Mouse (Mus musculus) forebrain, embryonic 11.5 days (tissue): ENCODE results near the gene Dusp5. TPM values are rescaled to one million over a fixed set of nuclear protein-coding genes. Genes with fewer than 3 reads are reported as not detected.

Source experiments
- ATAC-seq: fragments of 200-750 bp; cut with Nextera tagmentation; replicated peaks from 2 replicates; pipeline ENCODE4 v1.8.0; 2017; ENCODE audit warnings: moderate TSS enrichment; ENCODE audit not compliant: low FRiP score
- DNase-seq: peaks from one replicate; pipeline ENCODE4 v3.0.0-alpha.2; 2017; ENCODE audit warnings: low spot score
- H3K27ac ChIP-seq: fragments of 300-500 bp; sonication (generic); 2 replicates; pipeline ENCODE4 v1.5.1; 2014; ENCODE audit warnings: low read depth, low read length
- H3K27me3 ChIP-seq: fragments of 300-500 bp; sonication (generic); 2 replicates; pipeline ENCODE4 v1.6.1; 2014; ENCODE audit warnings: mild to moderate bottlenecking, low read length, mixed read lengths; ENCODE audit not compliant: control insufficient read depth, insufficient read depth
- H3K36me3 ChIP-seq: fragments of 300-500 bp; sonication (generic); 2 replicates; pipeline ENCODE4 v1.6.1; 2014; ENCODE audit warnings: mild to moderate bottlenecking, low read length, moderate library complexity, mixed read lengths; ENCODE audit not compliant: control insufficient read depth, insufficient read depth
- H3K4me1 ChIP-seq: fragments of 300-500 bp; sonication (generic); replicated peaks from 2 replicates; pipeline ENCODE4 v1.6.1; 2014; ENCODE audit warnings: low read length, mixed read lengths; ENCODE audit not compliant: control insufficient read depth, insufficient read depth
- H3K4me2 ChIP-seq: fragments of 300-500 bp; sonication (generic); 2 replicates; pipeline ENCODE4 v1.6.1; 2014; ENCODE audit warnings: low read depth, mild to moderate bottlenecking, low read length, moderate library complexity, mixed read lengths; ENCODE audit not compliant: severe bottlenecking
- H3K4me3 ChIP-seq: fragments of 300-500 bp; sonication (generic); 2 replicates; pipeline ENCODE4 v1.5.1; 2014; ENCODE audit warnings: low read depth, low read length
- H3K9ac ChIP-seq: fragments of 300-500 bp; sonication (generic); 2 replicates; pipeline ENCODE4 v1.6.1; 2014; ENCODE audit warnings: low read length
- H3K9me3 ChIP-seq: fragments of 300-500 bp; sonication (generic); 2 replicates; pipeline ENCODE4 v1.6.1; 2016; ENCODE audit warnings: low read length, mixed read lengths; ENCODE audit not compliant: control insufficient read depth
- WGBS: fragments of 180-500 bp; shearing (Covaris S2); extraction: QIAGEN DNeasy Blood & Tissue Kit; methylation state at CpG from one replicate; pipeline ENCODE4 v1.1.7; 2014; 5-methylcytosine and 5-hydroxymethylcytosine counted together
- polyA plus RNA-seq: library from polyadenylated mRNA; unstranded; fragments of >200 nt; fragmentation: Nextera tagmentation; extraction: Ambion mirVana; gene quantifications from 2 replicates; pipeline ENCODE4 v1.2.1, GENCODE M21; 2014

The Dusp5 gene
- polyA plus RNA-seq: 4.4 and 4.5 TPM in 2 replicates

DNA sequence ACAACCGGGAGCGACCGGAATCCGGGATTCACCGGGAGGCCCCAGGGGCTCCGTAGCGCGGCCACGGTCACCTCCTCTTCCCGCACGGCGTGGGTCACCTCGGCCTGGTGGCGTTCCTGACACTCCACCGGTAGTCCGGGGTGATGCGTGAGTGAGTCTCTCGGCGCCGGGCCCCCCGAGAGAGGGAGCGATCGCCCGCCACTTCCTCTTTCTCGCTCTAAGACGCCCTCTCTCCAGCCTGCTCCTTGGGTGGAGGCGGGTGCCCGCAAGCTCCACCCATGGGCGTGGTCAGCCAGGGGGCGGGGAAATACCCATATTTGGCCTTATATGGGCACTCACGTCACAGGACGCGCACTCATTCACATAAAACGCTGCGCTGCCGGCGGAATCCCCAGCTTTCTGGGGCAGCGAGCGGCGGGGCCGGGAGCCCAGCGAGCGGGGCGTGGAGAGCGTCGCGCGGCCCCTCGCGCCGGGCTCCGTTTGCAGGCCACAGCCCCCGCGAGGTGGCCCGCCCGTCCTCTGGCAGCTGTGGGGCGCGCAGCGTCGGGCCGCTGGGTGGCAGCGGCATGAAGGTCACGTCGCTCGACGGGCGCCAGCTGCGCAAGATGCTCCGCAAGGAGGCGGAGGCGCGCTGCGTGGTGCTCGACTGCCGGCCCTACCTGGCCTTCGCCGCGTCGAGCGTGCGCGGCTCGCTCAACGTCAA is at the start of gene Dusp5:
Gene Dusp5 (plus strand): TSS at position 358 of the 703 bp plus-strand sequence.
- H3K9ac ChIP-seq: peak within 1 kb of the TSS; percentile 56
- peak within 1 kb of the TSS; percentile 42 for H3K4me3 ChIP-seq
- under 1% methylated on average over 82 of the region's 84 CpGs for WGBS
- peak; percentile 95 for ATAC-seq
- no peak within 1 kb of the TSS for H3K27ac ChIP-seq
- DNase-seq: peak; percentile 98
- H3K4me2 ChIP-seq: peak within 1 kb of the TSS; percentile 88
- H3K4me1 ChIP-seq: peaks cover 8% of the 10 kb centered on the region; the same call in 1 of the 2 replicates
- no peaks in the 10 kb centered on the region for H3K36me3 ChIP-seq
- H3K9me3 ChIP-seq: no peaks in the 10 kb centered on the region
- H3K27me3 ChIP-seq: peaks cover 3% of the 10 kb centered on the region; the same call in 1 of the 2 replicates

GRCm38 (mm10) chr19:53479590-53479989 is 49.3 kb upstream of the Dusp5 start:
- 84% methylated on average over 8 of the region's 8 CpGs for WGBS
- Histone ChIP-seq H3K27me3 (no peaks in the 10 kb centered on the region), H3K4me1 (no peaks in the 10 kb centered on the region), H3K36me3 (no peaks in the 10 kb centered on the region), H3K27ac (no peak overlapping the region), H3K9me3 (no peaks in the 10 kb centered on the region), H3K4me3 (no peak overlapping the region), H3K9ac (no peak overlapping the region), H3K4me2 (no peak overlapping the region)
- ATAC-seq (no peak), DNase-seq (no peak)

- Histone ChIP-seq H3K4me3 (no peak overlapping the region), H3K9ac (no peak overlapping the region), H3K9me3 (no peaks in the 10 kb centered on the region), H3K4me1 (no peaks in the 10 kb centered on the region), H3K36me3 (no peaks in the 10 kb centered on the region), H3K27ac (no peak overlapping the region), H3K4me2 (no peak overlapping the region), H3K27me3 (no peaks in the 10 kb centered on the region)
- ATAC-seq: no peak
- no peak for DNase-seq
- 62% methylated on average over 6 of the region's 6 CpGs for WGBS
These were observed 46.8 kb upstream of the Dusp5 start for GRCm38 (mm10) chr19:53482093-53482492.

DNA sequence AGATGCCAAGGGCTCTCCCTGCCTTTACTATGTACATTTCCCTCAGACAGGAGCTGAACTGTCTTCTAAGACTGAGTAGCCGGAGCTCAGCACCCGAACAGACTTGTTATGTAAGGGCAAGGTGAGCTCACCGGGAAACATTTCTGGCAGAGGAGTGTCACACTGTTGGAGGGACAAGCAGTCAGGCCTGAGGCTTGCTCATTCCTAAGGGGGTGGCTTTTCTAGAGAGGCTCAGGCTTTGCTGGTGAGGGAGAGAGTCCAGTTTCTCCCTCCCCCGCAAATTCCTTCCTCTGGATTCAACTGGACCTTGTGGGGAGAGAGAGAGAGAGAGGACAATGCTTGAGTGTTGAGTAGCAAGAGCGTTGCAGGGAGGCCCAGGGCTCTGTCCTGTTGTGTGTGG is 46.4 kb upstream of the Dusp5 start:
- H3K9me3 ChIP-seq: no peaks in the 10 kb centered on the region
- no peak for ATAC-seq
- H3K27ac ChIP-seq: no peak overlapping the region
- WGBS: 89% methylated on average over 5 of the region's 5 CpGs
- H3K4me1 ChIP-seq: no peaks in the 10 kb centered on the region
- H3K36me3 ChIP-seq: no peaks in the 10 kb centered on the region
- no peak overlapping the region for H3K4me3 ChIP-seq
- no peak overlapping the region for H3K4me2 ChIP-seq
- DNase-seq: no peak
- H3K27me3 ChIP-seq: no peaks in the 10 kb centered on the region
- H3K9ac ChIP-seq: no peak overlapping the region

DNA sequence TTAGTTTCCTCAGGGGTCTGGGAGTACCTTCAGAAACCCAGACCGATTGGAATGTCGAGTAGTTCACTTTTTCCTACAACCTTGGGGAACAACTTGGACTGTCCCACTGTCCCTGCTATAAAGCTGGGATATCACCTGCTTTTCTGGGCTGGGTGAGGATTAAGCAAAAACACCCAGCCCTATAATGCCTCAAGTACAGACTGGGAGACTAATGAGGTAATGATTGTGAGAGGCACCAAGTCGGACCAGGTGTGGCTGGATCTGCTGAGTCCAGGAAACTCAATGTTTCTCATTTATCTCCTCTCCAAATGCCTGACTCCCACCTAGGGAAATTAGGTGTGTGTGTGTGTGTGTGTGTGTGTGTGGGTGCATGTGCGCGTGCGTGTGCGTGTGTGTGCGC is 44.9 kb upstream of the Dusp5 start:
- ATAC-seq: no peak
- WGBS: 92% methylated on average over 8 of the region's 8 CpGs
- no peaks in the 10 kb centered on the region for H3K4me1 ChIP-seq
- H3K27me3 ChIP-seq: no peaks in the 10 kb centered on the region
- no peaks in the 10 kb centered on the region for H3K9me3 ChIP-seq
- no peak overlapping the region for H3K9ac ChIP-seq
- no peak overlapping the region for H3K27ac ChIP-seq
- H3K4me3 ChIP-seq: no peak overlapping the region
- H3K4me2 ChIP-seq: no peak overlapping the region
- DNase-seq: no peak
- no peaks in the 10 kb centered on the region for H3K36me3 ChIP-seq

GRCm38 (mm10) chr19:53484918-53485317 is 44.0 kb upstream of the Dusp5 start:
- no peak for DNase-seq
- H3K27ac ChIP-seq: no peak overlapping the region
- WGBS: 89% methylated on average over 3 of the region's 3 CpGs
- no peak overlapping the region for H3K9ac ChIP-seq
- H3K4me3 ChIP-seq: no peak overlapping the region
- no peaks in the 10 kb centered on the region for H3K9me3 ChIP-seq
- no peaks in the 10 kb centered on the region for H3K4me1 ChIP-seq
- no peaks in the 10 kb centered on the region for H3K27me3 ChIP-seq
- H3K4me2 ChIP-seq: no peak overlapping the region
- no peak for ATAC-seq
- H3K36me3 ChIP-seq: no peaks in the 10 kb centered on the region

GRCm38 (mm10) chr19:53489187-53489586 is 39.7 kb upstream of the Dusp5 start:
- Histone ChIP-seq H3K9me3 (no peaks in the 10 kb centered on the region), H3K9ac (no peak overlapping the region), H3K27me3 (no peaks in the 10 kb centered on the region), H3K4me1 (no peaks in the 10 kb centered on the region), H3K4me2 (no peak overlapping the region), H3K27ac (no peak overlapping the region), H3K4me3 (no peak overlapping the region), H3K36me3 (no peaks in the 10 kb centered on the region)
- ATAC-seq: no peak
- no peak for DNase-seq
- 88% methylated on average over 12 of the region's 12 CpGs for WGBS

DNA sequence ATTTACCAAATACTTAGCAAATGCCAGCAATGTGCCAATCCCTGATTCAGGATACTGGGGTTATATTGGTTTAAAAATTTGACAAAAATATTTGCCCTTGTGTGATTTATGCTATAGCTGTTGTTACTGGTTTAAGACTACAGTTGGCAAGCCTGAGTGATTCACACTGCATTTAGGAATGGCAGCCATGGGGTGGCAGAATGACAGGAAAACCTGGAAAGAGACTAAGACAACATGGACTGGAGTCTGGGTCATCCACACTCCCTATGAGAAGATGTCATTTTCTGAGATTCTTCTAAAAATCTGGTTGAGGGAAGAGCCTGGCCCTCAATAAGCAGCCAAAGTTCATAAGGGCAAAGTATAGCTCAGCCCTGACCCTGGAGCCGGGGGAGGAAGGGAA is 39.0 kb upstream of the Dusp5 start:
- no peak overlapping the region for H3K27ac ChIP-seq
- no peaks in the 10 kb centered on the region for H3K9me3 ChIP-seq
- no peak for ATAC-seq
- H3K4me2 ChIP-seq: no peak overlapping the region
- H3K4me3 ChIP-seq: no peak overlapping the region
- WGBS: 86% methylated on average over 1 of the region's 1 CpGs
- no peaks in the 10 kb centered on the region for H3K4me1 ChIP-seq
- DNase-seq: no peak
- no peaks in the 10 kb centered on the region for H3K27me3 ChIP-seq
- H3K9ac ChIP-seq: no peak overlapping the region
- no peaks in the 10 kb centered on the region for H3K36me3 ChIP-seq

DNA sequence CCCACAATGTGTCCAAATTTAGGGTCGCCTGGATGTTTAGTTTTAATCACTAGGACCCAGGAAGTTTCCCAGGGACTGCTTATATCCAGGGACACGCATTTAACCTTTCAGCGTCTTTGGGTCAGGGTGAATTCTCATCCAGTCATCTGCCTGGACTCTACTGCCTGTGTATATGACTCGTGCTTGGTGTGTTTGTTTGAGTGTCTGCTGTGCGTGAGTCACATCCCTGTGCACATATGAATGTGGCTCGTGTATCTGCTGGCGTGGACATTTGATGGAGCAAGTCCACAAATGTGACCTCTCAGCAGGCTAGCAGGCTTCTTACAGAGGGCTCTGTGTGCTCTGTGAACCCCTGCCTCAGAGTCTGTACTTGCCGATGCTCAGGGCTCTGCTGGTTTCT is 38.0 kb upstream of the Dusp5 start:
- Histone ChIP-seq H3K4me2 (no peak overlapping the region), H3K27ac (no peak overlapping the region), H3K4me3 (no peak overlapping the region), H3K9me3 (no peaks in the 10 kb centered on the region), H3K27me3 (no peaks in the 10 kb centered on the region), H3K9ac (no peak overlapping the region), H3K4me1 (no peaks in the 10 kb centered on the region), H3K36me3 (no peaks in the 10 kb centered on the region)
- ATAC-seq (no peak), DNase-seq (no peak)
- 81% methylated on average over 8 of the region's 8 CpGs for whole genome bisulfite sequencing
